Mouse (Mus musculus) olfactory bulb, adult 2 months (tissue): ENCODE results near the gene Gm44511.
"Not testable (repeated sequence)": the region's sequence is repeated elsewhere in the genome, so short reads cannot be mapped to it uniquely, and the experiment has no call there.

Experiments used
- CTCF ChIP-seq: fragments of 200-500 bp; IDR thresholded peaks from 2 replicates; pipeline ENCODE4 v1.5.1; 2012; ENCODE audit warnings: low read depth, mild to moderate bottlenecking, low read length, moderate library complexity; ENCODE audit not compliant: insufficient read depth
- POLR2A ChIP-seq: fragments of 200-500 bp; IDR thresholded peaks from 2 replicates; pipeline ENCODE4 v1.6.1; 2012; ENCODE audit warnings: mild to moderate bottlenecking, low read depth, low read length, moderate library complexity; ENCODE audit not compliant: insufficient read depth

GRCm38 (mm10) chr6:128754265-128754664, 71.8 kb downstream of the Gm44511 start:
- TF ChIP-seq POLR2A, CTCF: not testable (repeated sequence)
